Mouse (Mus musculus) embryonic facial prominence, embryonic 13.5 days (tissue): ENCODE measurements around the gene Ece1. TPM values are rescaled to one million over a fixed set of nuclear protein-coding genes. Genes with fewer than 3 reads are reported as not detected.

Experiments
- ATAC-seq: fragments of 200-750 bp; cut with Nextera tagmentation; 2 replicates; pipeline ENCODE4 v1.8.0; 2017; ENCODE audit warnings: low read depth; ENCODE audit not compliant: insufficient number of reproducible peaks, insufficient read depth, low FRiP score, low TSS enrichment
- H3K27ac ChIP-seq: fragments of 300-500 bp; sonication (generic); 2 replicates; pipeline ENCODE4 v1.5.1; 2015; ENCODE audit warnings: moderate library complexity, mild to moderate bottlenecking, inconsistent platforms
- H3K27me3 ChIP-seq: fragments of 300-500 bp; sonication (generic); 2 replicates; pipeline ENCODE4 v1.6.1; 2015; ENCODE audit warnings: mild to moderate bottlenecking, inconsistent platforms
- H3K36me3 ChIP-seq: fragments of 300-500 bp; sonication (generic); 2 replicates; pipeline ENCODE4 v1.6.1; 2015; ENCODE audit warnings: mild to moderate bottlenecking, inconsistent platforms
- H3K4me1 ChIP-seq: fragments of 300-500 bp; sonication (generic); 2 replicates; pipeline ENCODE4 v1.6.1; 2015; ENCODE audit warnings: inconsistent platforms
- H3K4me2 ChIP-seq: fragments of 300-500 bp; sonication (generic); 2 replicates; pipeline ENCODE4 v1.6.1; 2015; ENCODE audit warnings: moderate library complexity, mild to moderate bottlenecking, inconsistent platforms
- H3K4me3 ChIP-seq: fragments of 300-500 bp; sonication (generic); 2 replicates; pipeline ENCODE4 v1.5.1; 2015; ENCODE audit warnings: mild to moderate bottlenecking, inconsistent platforms
- H3K9ac ChIP-seq: fragments of 300-500 bp; sonication (generic); 2 replicates; pipeline ENCODE4 v1.6.1; 2015; ENCODE audit warnings: mild to moderate bottlenecking, inconsistent platforms
- H3K9me3 ChIP-seq: fragments of 300-500 bp; sonication (generic); 2 replicates; pipeline ENCODE4 v1.6.1; 2016; ENCODE audit warnings: inconsistent platforms
- WGBS: fragments of 180-500 bp; shearing (Covaris S2); methylation state at CpG from one replicate; pipeline ENCODE4 v1.1.7; 2015; ENCODE audit warnings: mixed read lengths; 5-methylcytosine and 5-hydroxymethylcytosine counted together
- polyA plus RNA-seq: library from polyadenylated mRNA; unstranded; fragments of >200 nt; fragmentation: Nextera tagmentation; extraction: Ambion mirVana; gene quantifications from 2 replicates; pipeline ENCODE4 v1.2.1, GENCODE M21; 2015

The Ece1 gene
- polyA plus RNA-seq, 1 experiment from 2014 or later = 49.9 TPM

GRCm38 (mm10) chr4:137931009-137931757, 69.1 kb downstream of the Ece1 start:
- Histone ChIP-seq H3K27ac (peak overlapping the region; percentile 95), H3K27me3 (no peaks in the 10 kb centered on the region), H3K4me3 (no peak overlapping the region), H3K4me1 (peaks cover 55% of the 10 kb centered on the region), H3K9me3 (0 out of 2 replicates have a peak, but pooled peaks cover 5% of the 10 kb centered on the region), H3K9ac (peak overlapping the region; percentile 54; the same call in 1 of the 2 replicates), H3K36me3 (peaks cover 66% of the 10 kb centered on the region), H3K4me2 (peak overlapping the region; percentile 37)
- WGBS = 23% methylated on average over 18 of the region's 18 CpGs
- ATAC-seq = peak; percentile 43; the same call in 1 of the 2 replicates

- H3K27ac ChIP-seq = peak overlapping the region; percentile 83
- H3K9ac ChIP-seq = no peak overlapping the region
- H3K4me2 ChIP-seq = no peak overlapping the region
- H3K9me3 ChIP-seq = 0 out of 2 replicates have a peak, but pooled peaks cover 5% of the 10 kb centered on the region
- peaks cover 68% of the 10 kb centered on the region for H3K36me3 ChIP-seq
- 39% methylated on average over 6 of the region's 6 CpGs for WGBS
- peaks cover 54% of the 10 kb centered on the region for H3K4me1 ChIP-seq
- no peak for ATAC-seq
- H3K27me3 ChIP-seq = no peaks in the 10 kb centered on the region
- no peak overlapping the region for H3K4me3 ChIP-seq
Observed at GRCm38 (mm10) chr4:137932554-137933178, 70.6 kb downstream of the Ece1 start.

GRCm38 (mm10) chr4:137933328-137933727, 71.3 kb downstream of the Ece1 start:
- ATAC-seq = no peak
- 67% methylated on average over 5 of the region's 5 CpGs for WGBS

GRCm38 (mm10) chr4:137936134-137936533, 74.1 kb downstream of the Ece1 start:
- Histone ChIP-seq H3K4me2 (no peak overlapping the region), H3K4me1 (peaks cover 21% of the 10 kb centered on the region), H3K27me3 (no peaks in the 10 kb centered on the region), H3K36me3 (peaks cover 84% of the 10 kb centered on the region), H3K9me3 (0 out of 2 replicates have a peak, but pooled peaks cover 5% of the 10 kb centered on the region), H3K27ac (no peak overlapping the region), H3K4me3 (no peak overlapping the region), H3K9ac (no peak overlapping the region)
- whole genome bisulfite sequencing = 92% methylated on average over 4 of the region's 4 CpGs
- ATAC-seq = no peak

More at GRCm38 (mm10) chr4:137933328-137933727, 71.3 kb downstream of the Ece1 start:
- Histone ChIP-seq H3K27ac (peak overlapping the region; percentile 68; the same call in 1 of the 2 replicates), H3K4me3 (no peak overlapping the region), H3K4me1 (peaks cover 47% of the 10 kb centered on the region), H3K9me3 (0 out of 2 replicates have a peak, but pooled peaks cover 5% of the 10 kb centered on the region), H3K27me3 (no peaks in the 10 kb centered on the region), H3K4me2 (no peak overlapping the region), H3K9ac (no peak overlapping the region; the same call in 1 of the 2 replicates), H3K36me3 (peaks cover 68% of the 10 kb centered on the region)

- Histone ChIP-seq H3K4me2 (no peak overlapping the region), H3K27me3 (no peaks in the 10 kb centered on the region), H3K9me3 (no peaks in the 10 kb centered on the region), H3K4me3 (no peak overlapping the region), H3K27ac (no peak overlapping the region), H3K9ac (no peak overlapping the region), H3K36me3 (peaks cover 98% of the 10 kb centered on the region), H3K4me1 (peaks cover 5% of the 10 kb centered on the region; the same call in 1 of the 2 replicates)
- WGBS = 92% methylated on average over 10 of the region's 10 CpGs
- ATAC-seq = no peak
Observed at GRCm38 (mm10) chr4:137940061-137940460, 78.0 kb downstream of the Ece1 start.

GRCm38 (mm10) chr4:137941131-137941844, 79.3 kb downstream of the Ece1 start:
- Histone ChIP-seq H3K4me1 (peaks cover 5% of the 10 kb centered on the region; the same call in 1 of the 2 replicates), H3K9ac (no peak overlapping the region), H3K9me3 (no peaks in the 10 kb centered on the region), H3K4me3 (no peak overlapping the region), H3K4me2 (no peak overlapping the region), H3K27me3 (no peaks in the 10 kb centered on the region), H3K36me3 (peaks cover 99% of the 10 kb centered on the region), H3K27ac (no peak overlapping the region)
- 88% methylated on average over 12 of the region's 12 CpGs for WGBS
- ATAC-seq = no peak

- H3K4me2 ChIP-seq = no peak overlapping the region
- peaks cover 5% of the 10 kb centered on the region; the same call in 1 of the 2 replicates for H3K4me1 ChIP-seq
- no peak overlapping the region for H3K4me3 ChIP-seq
- no peak overlapping the region for H3K27ac ChIP-seq
- H3K9ac ChIP-seq = 0 out of 2 replicates have a peak overlapping the region, but pooled peaks have one; percentile 3
- no peak for ATAC-seq
- 69% methylated on average over 17 of the region's 17 CpGs for WGBS
- H3K36me3 ChIP-seq = peaks cover 99% of the 10 kb centered on the region
- no peaks in the 10 kb centered on the region for H3K27me3 ChIP-seq
- no peaks in the 10 kb centered on the region for H3K9me3 ChIP-seq
Observed at GRCm38 (mm10) chr4:137941871-137942781, 80.1 kb downstream of the Ece1 start.

- 63% methylated on average over 9 of the region's 9 CpGs for WGBS
- ATAC-seq = no peak
Observed at GRCm38 (mm10) chr4:137942782-137943486, 80.9 kb downstream of the Ece1 start.

GRCm38 (mm10) chr4:137943540-137943939, 81.5 kb downstream of the Ece1 start:
- no peak overlapping the region for H3K4me2 ChIP-seq
- H3K9me3 ChIP-seq = no peaks in the 10 kb centered on the region
- H3K36me3 ChIP-seq = peaks cover 98% of the 10 kb centered on the region
- no peaks in the 10 kb centered on the region for H3K27me3 ChIP-seq
- no peak for ATAC-seq
- 88% methylated on average over 10 of the region's 10 CpGs for WGBS
- H3K4me1 ChIP-seq = peaks cover 5% of the 10 kb centered on the region; the same call in 1 of the 2 replicates
- H3K4me3 ChIP-seq = no peak overlapping the region
- no peak overlapping the region for H3K9ac ChIP-seq
- no peak overlapping the region for H3K27ac ChIP-seq

More at GRCm38 (mm10) chr4:137942782-137943486, 80.9 kb downstream of the Ece1 start:
- no peak overlapping the region for H3K4me2 ChIP-seq
- no peaks in the 10 kb centered on the region for H3K9me3 ChIP-seq
- peaks cover 98% of the 10 kb centered on the region for H3K36me3 ChIP-seq
- H3K4me3 ChIP-seq = no peak overlapping the region
- peaks cover 5% of the 10 kb centered on the region; the same call in 1 of the 2 replicates for H3K4me1 ChIP-seq
- H3K9ac ChIP-seq = no peak overlapping the region
- no peaks in the 10 kb centered on the region for H3K27me3 ChIP-seq
- H3K27ac ChIP-seq = no peak overlapping the region

- ATAC-seq = no peak
- Histone ChIP-seq H3K27ac (no peak overlapping the region), H3K4me2 (no peak overlapping the region), H3K4me3 (no peak overlapping the region), H3K9ac (no peak overlapping the region), H3K9me3 (no peaks in the 10 kb centered on the region), H3K4me1 (peaks cover 5% of the 10 kb centered on the region; the same call in 1 of the 2 replicates), H3K36me3 (peaks cover 98% of the 10 kb centered on the region), H3K27me3 (no peaks in the 10 kb centered on the region)
- WGBS = 71% methylated on average over 4 of the region's 4 CpGs
Observed at GRCm38 (mm10) chr4:137945376-137945775, 83.3 kb downstream of the Ece1 start.
